Mouse (Mus musculus) embryo, embryonic 10 days (tissue): ENCODE results near the gene Apoa1.

Source experiments
- DNase-seq: peaks from one replicate; pipeline ENCODE4 v3.0.0-alpha.2; 2015; ENCODE audit warnings: low spot score

Apoa1 gene

GRCm38 (mm10) chr9:46228491-46228890, at the start of gene Apoa1:
Gene Apoa1 (plus strand): TSS chr9:46228580.
- DNase-seq, result no peak

GRCm38 (mm10) chr9:46178595-46178994, 49.8 kb upstream of the Apoa1 start:
- no peak for DNase-seq

GRCm38 (mm10) chr9:46181297-46181696, 47.1 kb upstream of the Apoa1 start:
- DNase-seq, result no peak

DNA sequence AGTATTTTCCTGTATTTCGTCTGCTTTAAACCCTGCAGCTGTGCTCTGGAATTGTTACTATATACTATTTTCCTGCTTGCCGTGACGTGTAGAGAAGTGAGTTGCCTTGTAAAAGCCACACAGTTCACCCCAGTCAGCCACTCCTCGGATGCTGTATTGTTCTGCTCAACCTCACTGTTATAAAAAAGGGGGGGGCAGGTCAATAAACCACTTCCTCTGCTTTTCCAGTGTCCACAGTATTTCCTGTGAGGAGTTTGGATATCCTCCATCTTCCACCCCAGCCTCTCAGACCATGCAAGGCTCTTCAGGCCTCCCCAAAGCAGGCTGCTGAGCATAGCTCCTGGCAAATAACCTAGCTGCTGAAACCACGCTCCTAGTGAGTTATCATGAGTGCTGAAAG, 43.8 kb upstream of the Apoa1 start:
- no peak for DNase-seq

- peak; percentile 58 for DNase-seq
These were observed 43.2 kb upstream of the Apoa1 start for GRCm38 (mm10) chr9:46185191-46185590.

- no peak for DNase-seq
These were observed 42.0 kb upstream of the Apoa1 start for GRCm38 (mm10) chr9:46186387-46186786.

DNA sequence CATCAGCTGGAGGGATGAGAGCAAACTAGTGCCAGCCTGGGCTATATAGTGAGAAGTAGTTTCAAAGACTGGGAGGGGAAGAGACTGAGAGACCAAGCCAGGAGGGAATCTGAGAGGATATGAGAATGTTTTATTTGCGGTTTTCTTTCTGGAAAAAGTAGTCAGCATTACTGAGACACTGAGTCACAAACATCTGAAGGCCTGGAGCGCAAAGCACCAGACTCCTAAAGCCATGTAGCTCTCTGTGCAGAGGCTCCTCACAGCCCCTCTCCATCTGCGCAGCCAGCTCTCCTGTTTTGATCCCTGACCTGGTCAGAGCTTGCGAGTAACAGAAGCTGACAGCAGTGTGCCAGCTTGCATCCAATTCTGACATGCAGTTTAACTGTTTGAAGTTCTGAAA, 40.0 kb upstream of the Apoa1 start:
- no peak for DNase-seq

GRCm38 (mm10) chr9:46188956-46189355, 39.4 kb upstream of the Apoa1 start:
- DNase-seq, result no peak

GRCm38 (mm10) chr9:46189381-46189780, 39.0 kb upstream of the Apoa1 start:
- DNase-seq, result no peak

GRCm38 (mm10) chr9:46191234-46191633, 37.1 kb upstream of the Apoa1 start:
- DNase-seq, result no peak

GRCm38 (mm10) chr9:46191644-46192043, 36.7 kb upstream of the Apoa1 start:
- peak; percentile 64 for DNase-seq

DNA sequence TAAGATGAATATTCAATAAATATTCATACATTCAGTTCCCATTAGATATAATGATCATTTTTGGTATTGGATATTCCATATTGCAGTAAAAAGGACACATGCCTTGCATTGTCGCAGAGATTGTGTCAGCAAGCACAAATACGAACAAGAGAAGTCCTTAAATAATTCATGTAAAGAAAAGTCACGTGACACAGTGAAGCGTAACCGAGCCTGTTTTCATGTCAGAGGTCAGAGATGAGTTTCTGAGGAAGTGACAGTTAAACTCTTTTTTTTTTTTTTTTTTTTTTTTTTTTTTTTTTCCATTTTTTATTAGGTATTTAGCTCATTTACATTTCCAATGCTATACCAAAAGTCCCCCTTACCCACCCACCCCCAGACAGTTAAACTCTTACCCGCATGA, 35.7 kb upstream of the Apoa1 start:
- no peak for DNase-seq

DNA sequence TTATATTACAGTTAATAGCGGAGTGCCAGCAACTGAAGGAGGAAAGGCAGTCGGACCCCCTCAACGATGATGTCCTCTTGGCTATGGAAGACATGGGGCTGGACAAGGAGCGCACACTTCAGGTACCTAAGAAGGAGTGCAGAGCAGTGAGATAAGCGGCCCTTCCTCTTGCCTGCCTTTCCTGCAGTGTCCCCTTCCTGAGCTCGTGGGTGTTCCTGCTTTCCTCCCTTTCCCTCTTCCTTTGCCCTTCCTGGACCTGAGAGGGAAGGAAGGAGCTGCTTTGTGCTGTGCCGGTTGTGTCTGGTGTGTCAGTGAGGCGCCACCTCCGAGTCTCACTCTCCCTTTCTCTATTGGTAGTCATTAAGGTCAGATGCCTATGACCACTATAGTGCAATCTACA, 33.6 kb upstream of the Apoa1 start:
- no peak for DNase-seq

- DNase-seq, result no peak
These were observed 31.6 kb upstream of the Apoa1 start for GRCm38 (mm10) chr9:46196699-46197169.

- no peak for DNase-seq
These were observed 29.9 kb upstream of the Apoa1 start for GRCm38 (mm10) chr9:46198461-46198860.

GRCm38 (mm10) chr9:46198936-46199335, 29.4 kb upstream of the Apoa1 start:
- DNase-seq, result no peak

GRCm38 (mm10) chr9:46199609-46200008, 28.8 kb upstream of the Apoa1 start:
- DNase-seq, result no peak

GRCm38 (mm10) chr9:46206834-46207500, 21.4 kb upstream of the Apoa1 start:
- DNase-seq, result no peak

DNA sequence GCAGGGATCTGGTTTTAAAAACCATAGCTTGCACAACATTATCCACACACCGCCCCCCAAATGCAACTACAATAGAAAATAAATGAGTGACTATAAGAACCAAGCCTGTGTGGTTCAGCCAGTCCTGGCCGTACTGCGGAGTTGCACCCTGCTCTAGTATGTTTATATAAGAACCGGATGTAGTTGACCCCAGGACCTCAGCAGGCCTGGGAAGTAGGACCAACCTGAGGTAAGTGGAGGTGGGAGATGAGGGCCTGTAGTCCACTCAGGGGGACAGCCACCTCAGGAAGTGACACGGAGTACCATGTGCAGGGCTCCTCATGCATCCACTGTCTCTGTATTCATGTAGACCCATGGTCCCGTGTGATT, 20.9 kb upstream of the Apoa1 start:
- DNase-seq, result no peak

- no peak for DNase-seq
These were observed 19.9 kb upstream of the Apoa1 start for GRCm38 (mm10) chr9:46208401-46208974.

- DNase-seq, result no peak
These were observed 17.9 kb upstream of the Apoa1 start for GRCm38 (mm10) chr9:46210473-46210872.

DNA sequence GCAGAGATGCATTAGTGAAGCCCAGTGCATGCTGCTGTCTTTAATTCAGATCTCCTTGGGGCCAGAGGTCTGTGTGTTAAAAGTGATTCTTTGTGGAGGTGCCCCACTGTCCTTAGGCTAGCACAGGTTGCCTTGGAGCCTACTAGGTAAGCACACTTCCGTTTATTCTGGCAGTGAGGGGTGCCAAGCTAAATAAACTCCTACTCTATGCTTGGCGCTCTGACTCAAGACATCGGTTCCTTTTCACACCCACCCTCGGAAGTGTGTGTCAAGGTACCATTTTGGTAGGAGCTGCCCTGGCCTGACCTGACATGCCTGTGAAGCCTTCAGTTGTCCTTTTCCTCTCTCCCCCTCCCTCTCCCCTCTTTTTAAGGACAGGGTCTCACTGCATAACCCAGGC, 14.1 kb upstream of the Apoa1 start:
- no peak for DNase-seq

DNA sequence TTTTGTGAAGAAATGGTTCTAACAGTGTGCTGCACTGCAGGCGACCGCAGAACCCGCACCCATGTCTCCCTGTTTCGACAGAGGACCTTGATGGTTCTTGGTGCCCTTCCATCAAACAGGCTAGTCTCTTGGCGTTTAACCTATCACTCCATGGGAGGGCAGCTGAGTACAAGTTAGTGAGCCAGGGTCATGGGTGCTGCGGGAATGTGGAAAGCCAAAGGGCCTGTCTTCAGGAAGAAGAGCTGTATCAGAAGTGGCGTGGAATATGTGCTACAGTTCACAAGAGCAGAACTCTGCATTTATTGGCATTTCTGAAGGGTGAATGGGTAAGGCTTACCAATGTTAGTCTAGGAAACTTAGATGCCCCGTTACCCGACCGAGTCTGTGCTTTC, 13.4 kb upstream of the Apoa1 start:
- no peak for DNase-seq
